Mouse (Mus musculus): Measurements from ENCODE around the gene Agr3. TPM values are rescaled to one million over a fixed set of nuclear protein-coding genes. Genes with fewer than 3 reads are reported as not detected.

The Agr3 gene
- polyA plus RNA-seq, 1 experiment from 2014 or later = not detected

DNA sequence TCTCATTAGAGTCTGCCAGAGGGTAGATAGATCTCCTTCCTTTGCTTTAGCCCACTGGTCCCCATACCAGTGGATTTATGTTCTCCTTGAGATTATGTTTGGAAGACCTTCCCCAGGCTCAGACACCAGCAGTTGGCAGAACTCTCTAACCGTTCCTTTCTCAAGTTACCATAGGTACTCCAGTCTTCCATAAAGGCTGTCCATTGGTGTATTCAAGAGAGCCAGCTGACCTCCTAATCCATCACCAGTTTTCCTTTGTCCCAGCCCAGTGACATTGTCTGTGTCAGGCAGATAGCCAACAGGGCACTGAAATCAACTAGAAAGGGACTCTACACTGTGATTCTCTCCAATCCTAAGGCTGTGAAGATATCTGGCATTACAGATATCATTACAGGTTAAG lies 9.0 kb upstream of the Agr3 start:
- H3K36me3 ChIP-seq (ENCODE audit: insufficient read depth, low read length) = no peaks in the 10 kb centered on the region
- H3K9ac ChIP-seq (replicated peaks; ENCODE audit: low read length) = no peak overlapping the region
- H3K9me3 ChIP-seq (ENCODE audit: low read length) = no peaks in the 10 kb centered on the region
- no peak overlapping the region for H3K4me2 ChIP-seq (replicated peaks; ENCODE audit: low read depth, low read length)
- no peaks in the 10 kb centered on the region for H3K27me3 ChIP-seq (ENCODE audit: insufficient read depth, low read length)
- no peak overlapping the region for H3K27ac ChIP-seq (ENCODE audit: low read length)
- H3K4me3 ChIP-seq (ENCODE audit: low read length) = no peak overlapping the region
- H3K4me1 ChIP-seq (ENCODE audit: insufficient read depth, low read length) = no peaks in the 10 kb centered on the region
- no peak for ATAC-seq (ENCODE audit: low FRiP score, low TSS enrichment)
- WGBS = 55% methylated on average over 1 of the region's 1 CpGs

DNA sequence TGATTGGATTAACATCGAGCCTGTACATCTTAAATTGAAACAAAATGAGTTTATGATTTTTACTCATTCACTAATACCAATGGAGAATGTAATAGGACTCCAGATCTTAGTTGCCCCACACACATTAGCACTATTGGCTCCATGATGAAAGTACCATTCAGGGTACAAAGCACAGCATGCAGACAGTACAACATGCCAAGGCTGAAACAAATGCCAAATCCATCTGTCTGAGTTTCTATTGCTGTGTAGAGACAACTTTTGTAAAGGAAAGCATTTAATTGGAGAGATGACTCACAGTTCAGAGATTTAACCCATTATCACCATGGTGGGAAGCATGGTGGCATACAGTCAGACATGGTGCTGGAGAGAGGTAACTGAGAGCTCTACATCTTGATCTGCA lies 7.4 kb upstream of the Agr3 start:
- Histone ChIP-seq H3K9me3 (ENCODE audit: low read length) (no peaks in the 10 kb centered on the region), H3K36me3 (ENCODE audit: insufficient read depth, low read length) (no peaks in the 10 kb centered on the region), H3K27me3 (ENCODE audit: insufficient read depth, low read length) (no peaks in the 10 kb centered on the region), H3K4me3 (ENCODE audit: low read length) (no peak overlapping the region), H3K9ac (replicated peaks; ENCODE audit: low read length) (no peak overlapping the region), H3K4me1 (ENCODE audit: insufficient read depth, low read length) (no peaks in the 10 kb centered on the region), H3K4me2 (replicated peaks; ENCODE audit: low read depth, low read length) (no peak overlapping the region), H3K27ac (ENCODE audit: low read length) (no peak overlapping the region)
- WGBS = 83% methylated on average over 1 of the region's 1 CpGs
- no peak for ATAC-seq (ENCODE audit: low FRiP score, low TSS enrichment)

DNA sequence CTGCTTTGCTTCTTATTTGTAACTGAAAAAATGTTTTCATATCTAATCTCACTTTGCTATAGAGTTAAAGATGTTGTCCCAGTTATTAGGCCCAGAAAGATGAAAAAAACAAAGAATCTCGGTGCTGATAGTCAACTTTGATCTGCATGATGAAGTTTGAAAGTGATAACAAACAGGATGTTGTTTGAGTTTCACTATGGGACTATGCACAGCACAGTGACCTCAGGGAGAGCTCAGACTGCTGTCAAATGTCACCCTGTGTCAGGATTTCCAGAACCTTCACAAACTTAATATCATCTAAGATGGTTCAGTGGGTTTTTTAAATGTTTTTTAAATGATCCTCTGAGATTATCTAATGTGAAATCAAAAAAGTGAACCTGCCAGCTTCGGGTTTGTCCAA lies 2.4 kb downstream of the Agr3 start:
- WGBS = 64% methylated on average over 2 of the region's 2 CpGs
- ATAC-seq (ENCODE audit: low FRiP score, low TSS enrichment) = no peak
- no peaks in the 10 kb centered on the region for H3K36me3 ChIP-seq (ENCODE audit: insufficient read depth, low read length)

DNA sequence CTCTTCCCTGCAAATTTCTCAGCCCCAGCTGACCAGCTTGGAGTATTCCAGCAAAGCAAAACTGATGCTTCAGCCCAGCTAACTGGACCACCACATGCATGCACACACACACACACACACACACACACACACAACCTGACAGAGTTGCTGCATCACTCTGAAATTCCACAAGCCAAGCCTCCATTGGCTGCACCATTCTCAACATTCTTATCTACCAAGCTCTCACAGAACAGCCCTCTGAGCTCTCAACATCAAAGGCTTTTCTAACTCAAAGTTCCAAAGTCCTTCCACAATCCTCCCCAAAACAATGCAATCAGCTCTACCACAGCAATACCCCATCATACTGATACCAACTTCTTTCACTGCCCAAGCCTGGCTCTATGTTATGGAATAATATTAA lies 7.4 kb downstream of the Agr3 start:
- H3K27me3 ChIP-seq (ENCODE audit: insufficient read depth, low read length) = no peaks in the 10 kb centered on the region
- no peak overlapping the region for H3K9ac ChIP-seq (replicated peaks; ENCODE audit: low read length)
- H3K4me1 ChIP-seq (ENCODE audit: insufficient read depth, low read length) = no peaks in the 10 kb centered on the region
- no peak overlapping the region for H3K27ac ChIP-seq (ENCODE audit: low read length)
- no peak for ATAC-seq (ENCODE audit: low FRiP score, low TSS enrichment)
- no peak overlapping the region for H3K4me3 ChIP-seq (ENCODE audit: low read length)
- H3K4me2 ChIP-seq (replicated peaks; ENCODE audit: low read depth, low read length) = no peak overlapping the region
- H3K9me3 ChIP-seq (ENCODE audit: low read length) = no peaks in the 10 kb centered on the region
- no peaks in the 10 kb centered on the region for H3K36me3 ChIP-seq (ENCODE audit: insufficient read depth, low read length)

More for the DNA sequence above, 2.4 kb downstream of the Agr3 start:
- no peak overlapping the region for H3K9ac ChIP-seq (replicated peaks; ENCODE audit: low read length)
- H3K4me1 ChIP-seq (ENCODE audit: insufficient read depth, low read length) = no peaks in the 10 kb centered on the region
- H3K27me3 ChIP-seq (ENCODE audit: insufficient read depth, low read length) = no peaks in the 10 kb centered on the region
- H3K27ac ChIP-seq (ENCODE audit: low read length) = no peak overlapping the region
- H3K4me2 ChIP-seq (replicated peaks; ENCODE audit: low read depth, low read length) = no peak overlapping the region
- H3K9me3 ChIP-seq (ENCODE audit: low read length) = no peaks in the 10 kb centered on the region
- H3K4me3 ChIP-seq (ENCODE audit: low read length) = no peak overlapping the region

DNA sequence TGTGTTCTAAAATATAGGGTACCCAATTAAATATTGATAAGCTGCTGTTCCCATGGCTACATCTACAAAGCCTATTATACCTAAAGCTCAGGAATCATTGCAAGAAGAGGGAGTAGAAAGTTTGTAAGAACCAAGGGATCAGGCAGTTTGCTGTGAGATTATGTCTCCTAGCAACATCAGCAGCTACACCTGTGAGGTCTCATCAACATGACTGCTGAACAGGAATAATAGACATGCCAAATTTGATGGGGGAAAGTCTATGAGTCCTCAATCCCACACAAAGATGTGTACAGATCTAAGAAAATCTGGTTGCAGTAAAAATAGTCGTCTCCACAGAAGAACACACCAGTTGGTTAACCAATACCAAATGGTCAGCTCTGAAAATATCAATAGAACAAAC lies 26.3 kb downstream of the Agr3 start:
- Histone ChIP-seq H3K27me3 (ENCODE audit: insufficient read depth, low read length) (no peaks in the 10 kb centered on the region), H3K27ac (ENCODE audit: low read length) (no peak overlapping the region), H3K9me3 (ENCODE audit: low read length) (no peaks in the 10 kb centered on the region), H3K4me1 (ENCODE audit: insufficient read depth, low read length) (no peaks in the 10 kb centered on the region), H3K36me3 (ENCODE audit: insufficient read depth, low read length) (no peaks in the 10 kb centered on the region), H3K4me2 (replicated peaks; ENCODE audit: low read depth, low read length) (no peak overlapping the region), H3K9ac (replicated peaks; ENCODE audit: low read length) (no peak overlapping the region), H3K4me3 (ENCODE audit: low read length) (no peak overlapping the region)
- no peak for ATAC-seq (ENCODE audit: low FRiP score, low TSS enrichment)
- WGBS = 68% methylated on average over 1 of the region's 1 CpGs

DNA sequence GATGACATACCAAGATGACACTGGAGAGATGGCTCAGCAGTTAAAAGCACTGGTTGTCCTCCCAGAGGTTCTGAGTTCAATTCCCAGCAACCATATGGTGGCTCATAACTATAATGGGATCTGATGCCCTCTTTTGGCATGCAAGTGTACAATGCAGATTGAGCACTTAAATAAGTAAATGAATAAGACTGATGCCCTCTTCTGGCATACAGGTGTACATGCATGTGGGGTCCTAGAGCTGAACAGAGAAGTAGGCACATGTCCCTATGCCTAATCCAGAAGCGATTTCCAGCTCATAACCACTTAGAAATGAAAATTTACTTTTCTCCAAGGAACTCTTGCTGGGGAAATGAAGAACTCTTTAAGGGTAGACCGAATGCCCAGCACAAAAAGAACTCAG lies 31.8 kb downstream of the Agr3 start:
- Histone ChIP-seq H3K9ac (replicated peaks; ENCODE audit: low read length) (no peak overlapping the region), H3K4me3 (ENCODE audit: low read length) (no peak overlapping the region), H3K4me2 (replicated peaks; ENCODE audit: low read depth, low read length) (no peak overlapping the region), H3K36me3 (ENCODE audit: insufficient read depth, low read length) (no peaks in the 10 kb centered on the region), H3K9me3 (ENCODE audit: low read length) (no peaks in the 10 kb centered on the region), H3K27ac (ENCODE audit: low read length) (no peak overlapping the region), H3K4me1 (ENCODE audit: insufficient read depth, low read length) (no peaks in the 10 kb centered on the region), H3K27me3 (ENCODE audit: insufficient read depth, low read length) (no peaks in the 10 kb centered on the region)
- ATAC-seq (ENCODE audit: low FRiP score, low TSS enrichment) = no peak
- 85% methylated on average over 2 of the region's 2 CpGs for WGBS

DNA sequence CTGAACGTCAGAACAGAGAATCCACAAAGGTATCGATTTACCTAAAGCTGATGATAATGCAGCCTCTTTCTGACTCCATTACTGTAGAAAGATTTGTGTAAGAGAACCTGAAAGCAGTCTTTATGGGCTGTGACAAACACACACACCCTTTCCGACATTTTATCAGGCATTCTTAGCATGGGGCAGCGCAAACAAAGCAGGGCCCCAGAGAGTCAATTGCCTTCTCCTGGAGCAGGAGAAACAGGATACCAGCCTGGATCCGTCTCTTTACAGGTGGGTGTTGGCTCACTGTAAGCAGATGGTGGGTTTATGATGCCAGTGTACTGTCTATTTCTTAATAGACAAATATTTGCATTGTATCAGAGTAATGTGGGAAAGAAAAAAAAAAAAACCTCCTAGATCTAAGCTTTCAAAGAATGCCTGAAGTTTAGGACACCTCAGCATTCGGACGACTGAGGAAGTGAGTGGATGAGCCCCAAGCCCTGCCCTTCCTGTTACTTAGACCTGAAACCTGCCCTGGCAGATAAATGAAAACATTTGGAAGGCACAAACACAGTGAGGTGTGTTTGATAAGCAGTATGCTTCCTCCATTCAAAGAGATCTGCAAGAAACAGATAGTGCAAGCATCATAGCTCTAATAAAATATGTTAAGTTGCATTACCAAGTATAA lies 40.8 kb downstream of the Agr3 start:
- Histone ChIP-seq H3K4me1 (ENCODE audit: insufficient read depth, low read length) (no peaks in the 10 kb centered on the region), H3K9me3 (ENCODE audit: low read length) (no peaks in the 10 kb centered on the region), H3K4me3 (ENCODE audit: low read length) (no peak overlapping the region), H3K4me2 (replicated peaks; ENCODE audit: low read depth, low read length) (no peak overlapping the region), H3K27me3 (ENCODE audit: insufficient read depth, low read length) (no peaks in the 10 kb centered on the region), H3K36me3 (ENCODE audit: insufficient read depth, low read length) (no peaks in the 10 kb centered on the region), H3K9ac (replicated peaks; ENCODE audit: low read length) (no peak overlapping the region), H3K27ac (ENCODE audit: low read length) (no peak overlapping the region)
- 37% methylated on average over 7 of the region's 7 CpGs for WGBS
- no peak for ATAC-seq (ENCODE audit: low FRiP score, low TSS enrichment)

DNA sequence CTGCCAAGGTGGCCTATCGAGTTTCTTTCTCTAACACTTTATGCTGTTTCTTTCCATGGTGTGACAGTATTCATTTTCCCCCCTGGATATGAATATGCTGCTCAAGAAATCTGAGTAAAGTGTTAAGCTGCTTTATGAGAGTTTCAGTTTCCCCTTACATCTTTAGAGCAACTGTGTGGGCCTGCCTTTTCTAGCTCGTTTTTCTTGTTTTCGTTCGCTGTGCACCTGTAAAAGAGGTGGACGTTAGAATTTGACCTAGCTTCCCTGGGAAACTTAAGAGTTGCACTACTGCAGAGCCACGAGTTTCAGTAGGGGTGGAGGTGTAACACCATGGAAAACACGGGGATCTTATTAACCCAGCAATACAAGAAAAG lies 41.3 kb downstream of the Agr3 start:
- no peaks in the 10 kb centered on the region for H3K27me3 ChIP-seq (ENCODE audit: insufficient read depth, low read length)
- H3K4me1 ChIP-seq (ENCODE audit: insufficient read depth, low read length) = no peaks in the 10 kb centered on the region
- WGBS = 45% methylated on average over 7 of the region's 7 CpGs
- H3K27ac ChIP-seq (ENCODE audit: low read length) = no peak overlapping the region
- no peaks in the 10 kb centered on the region for H3K36me3 ChIP-seq (ENCODE audit: insufficient read depth, low read length)
- no peak overlapping the region for H3K4me2 ChIP-seq (replicated peaks; ENCODE audit: low read depth, low read length)
- no peak overlapping the region for H3K4me3 ChIP-seq (ENCODE audit: low read length)
- no peaks in the 10 kb centered on the region for H3K9me3 ChIP-seq (ENCODE audit: low read length)
- no peak overlapping the region for H3K9ac ChIP-seq (replicated peaks; ENCODE audit: low read length)
- no peak for ATAC-seq (ENCODE audit: low FRiP score, low TSS enrichment)

DNA sequence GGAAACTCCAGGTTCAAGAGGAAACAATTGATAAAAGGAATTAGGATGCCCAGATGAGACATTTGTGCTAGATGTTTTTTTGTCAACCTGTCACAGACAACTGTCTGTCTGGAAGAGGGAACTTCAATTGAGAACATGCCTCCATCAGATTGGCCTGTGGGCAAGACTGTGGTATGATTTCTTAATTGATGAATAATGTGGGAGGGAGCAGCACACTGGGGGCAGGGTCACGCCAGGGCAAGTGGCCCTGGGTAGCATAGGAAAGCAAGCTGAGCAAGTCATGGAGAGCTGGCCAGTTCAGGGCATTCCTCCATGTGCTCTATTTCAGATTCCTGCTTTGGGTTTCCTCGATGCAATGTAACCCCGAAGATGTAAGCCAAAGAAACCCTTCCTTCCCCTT lies 50.5 kb downstream of the Agr3 start:
- no peak overlapping the region for H3K4me2 ChIP-seq (replicated peaks; ENCODE audit: low read depth, low read length)
- no peaks in the 10 kb centered on the region for H3K36me3 ChIP-seq (ENCODE audit: insufficient read depth, low read length)
- WGBS = 84% methylated on average over 3 of the region's 3 CpGs
- no peak overlapping the region for H3K9ac ChIP-seq (replicated peaks; ENCODE audit: low read length)
- no peaks in the 10 kb centered on the region for H3K27me3 ChIP-seq (ENCODE audit: insufficient read depth, low read length)
- no peak for ATAC-seq (ENCODE audit: low FRiP score, low TSS enrichment)
- no peaks in the 10 kb centered on the region for H3K9me3 ChIP-seq (ENCODE audit: low read length)
- no peak overlapping the region for H3K27ac ChIP-seq (ENCODE audit: low read length)
- no peaks in the 10 kb centered on the region for H3K4me1 ChIP-seq (ENCODE audit: insufficient read depth, low read length)
- no peak overlapping the region for H3K4me3 ChIP-seq (ENCODE audit: low read length)

DNA sequence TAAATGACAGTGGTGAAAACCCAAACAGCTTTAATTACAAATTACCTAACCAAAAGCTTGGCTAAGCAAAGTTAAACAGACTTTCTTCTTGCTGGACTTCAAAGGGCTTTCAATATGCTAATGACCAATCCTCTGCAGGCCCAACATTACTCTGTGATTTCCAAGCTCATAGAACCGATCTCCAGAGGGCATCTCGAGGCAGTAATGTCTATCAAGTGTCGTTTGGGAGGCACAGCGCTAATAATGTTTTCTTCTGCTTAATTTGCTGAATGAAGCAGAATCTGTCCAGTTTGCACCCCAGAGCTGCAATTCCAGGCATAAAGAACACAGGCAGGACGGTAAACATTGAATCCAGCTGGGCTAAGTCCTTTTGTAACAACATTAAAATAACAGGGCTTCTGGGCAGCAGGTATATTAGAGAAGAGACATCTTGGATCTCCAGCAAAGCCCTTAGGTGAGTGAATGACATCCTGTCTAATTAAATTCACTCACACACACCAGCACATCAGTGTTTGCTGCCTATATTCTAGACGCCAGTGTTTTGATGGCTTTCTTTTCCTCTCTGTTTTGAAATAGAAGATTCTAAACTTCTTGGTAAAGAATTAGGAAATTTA lies 52.3 kb downstream of the Agr3 start:
- Histone ChIP-seq H3K4me1 (ENCODE audit: insufficient read depth, low read length) (peaks cover 3% of the 10 kb centered on the region; the same call in 1 of the 2 replicates), H3K9me3 (ENCODE audit: low read length) (no peaks in the 10 kb centered on the region), H3K36me3 (ENCODE audit: insufficient read depth, low read length) (no peaks in the 10 kb centered on the region), H3K4me2 (replicated peaks; ENCODE audit: low read depth, low read length) (no peak overlapping the region), H3K27me3 (ENCODE audit: insufficient read depth, low read length) (no peaks in the 10 kb centered on the region), H3K9ac (replicated peaks; ENCODE audit: low read length) (no peak overlapping the region), H3K4me3 (ENCODE audit: low read length) (no peak overlapping the region), H3K27ac (ENCODE audit: low read length) (no peak overlapping the region)
- ATAC-seq (ENCODE audit: low FRiP score, low TSS enrichment) = no peak
- 35% methylated on average over 6 of the region's 6 CpGs for WGBS
